Mouse (Mus musculus) G1E (cell line): Measurements from ENCODE around the gene Faf2. TPM values are rescaled to one million over a fixed set of nuclear protein-coding genes. Genes with fewer than 3 reads are reported as not detected.

ENCODE experiments used
- ATAC-seq: 2 replicates; pipeline ENCODE4 v1.8.0; 2016; ENCODE audit warnings: mild to moderate bottlenecking; ENCODE audit not compliant: insufficient number of reproducible peaks, poor library complexity, low FRiP score, severe bottlenecking; ENCODE audit errors: extremely low read depth
- DNase-seq: peaks from one replicate; pipeline ENCODE4 v3.0.0; 2012; ENCODE audit warnings: low spot score
- H3K27me3 ChIP-seq: 2 replicates; pipeline ENCODE4 v1.6.1; 2012; ENCODE audit warnings: mild to moderate bottlenecking, low read length, inconsistent platforms; ENCODE audit not compliant: insufficient read depth
- H3K36me3 ChIP-seq: replicated peaks from 2 replicates; pipeline ENCODE3; 2012; ENCODE audit warnings: mild to moderate bottlenecking, inconsistent platforms
- H3K4me1 ChIP-seq: 2 replicates; pipeline ENCODE4 v1.6.1; 2012; ENCODE audit warnings: low read depth, low read length, inconsistent platforms, mixed read lengths; ENCODE audit not compliant: insufficient read depth
- H3K4me3 ChIP-seq: 2 replicates; pipeline ENCODE4 v1.5.1; 2012; ENCODE audit warnings: low read depth, mild to moderate bottlenecking, inconsistent platforms, low read length, moderate library complexity, mixed read lengths
- H3K9me3 ChIP-seq: replicated peaks from 2 replicates; pipeline ENCODE4 v1.6.1; 2012; ENCODE audit warnings: inconsistent platforms
- CTCF ChIP-seq: IDR thresholded peaks from 2 replicates; pipeline ENCODE4 v1.5.1; 2012; ENCODE audit warnings: low read depth, low read length, inconsistent platforms, mixed read lengths
- GATA1 ChIP-seq: IDR thresholded peaks from 2 replicates; pipeline ENCODE4 v1.6.1; 2012; ENCODE audit warnings: borderline replicate concordance, low read length, inconsistent platforms, mixed read lengths
- GATA2 ChIP-seq: IDR thresholded peaks from 2 replicates; pipeline ENCODE4 v1.6.1; 2012; ENCODE audit warnings: low read depth, low read length, inconsistent platforms, borderline replicate concordance
- POLR2AphosphoS5 ChIP-seq: IDR thresholded peaks from 2 replicates; pipeline ENCODE4 v1.6.1; 2012; ENCODE audit warnings: low read depth, low read length, inconsistent platforms; ENCODE audit not compliant: insufficient replicate concordance
- TAL1 ChIP-seq: conservative IDR thresholded peaks from 2 replicates; pipeline ENCODE4 v1.6.1; 2012; ENCODE audit warnings: low read depth, low read length, inconsistent platforms, mixed read lengths
- polyA plus RNA-seq: library from polyadenylated mRNA; stranded (reverse); fragments of >175 nt; gene quantifications from 2 replicates; pipeline ENCODE4 v1.2.3, GENCODE M21; 2012
- total RNA-seq, 2 experiments: library from RNA; stranded (forward) in 1 of 2; stranded (reverse) in 1 of 2; fragments of 200-1000 nt in 1 of 2; fragments of >200 nt in 1 of 2; fragmentation: Nextera tagmentation in 1 of 2; gene quantifications; 2 replicates each; pipeline ENCODE4 v1.2.3; 2014 to 2017

Faf2 gene
- total and polyA plus RNA-seq, 3 experiments: 14.5 to 80.9 (median 47.9) TPM

- TF ChIP-seq CTCF (no peak), POLR2AphosphoS5 (no peak), GATA1 (no peak), GATA2 (no peak)
- H3K4me3 ChIP-seq: peak overlapping the region; percentile 85
- ATAC-seq: no peak
- no peak for DNase-seq
- peaks cover 71% of the 10 kb centered on the region for H3K36me3 ChIP-seq
- no peaks in the 10 kb centered on the region for H3K9me3 ChIP-seq
- H3K27me3 ChIP-seq: no peaks in the 10 kb centered on the region; the same call in 1 of the 2 replicates
- H3K4me1 ChIP-seq: peaks cover 75% of the 10 kb centered on the region
Observed at GRCm38 (mm10) chr13:54686139-54687053, 64.8 kb downstream of the Faf2 start.

- ATAC-seq (peak; percentile 52; the same call in 1 of the 2 replicates), DNase-seq (peak; percentile 84)
- H3K9me3 ChIP-seq: no peaks in the 10 kb centered on the region
- peak overlapping the region; percentile 85 for H3K4me3 ChIP-seq
- TF ChIP-seq GATA2 (no peak), CTCF (no peak), POLR2AphosphoS5 (no peak), GATA1 (no peak), TAL1 (no peak)
- peaks cover 75% of the 10 kb centered on the region for H3K4me1 ChIP-seq
- H3K27me3 ChIP-seq: no peaks in the 10 kb centered on the region; the same call in 1 of the 2 replicates
- peaks cover 70% of the 10 kb centered on the region for H3K36me3 ChIP-seq
Observed at GRCm38 (mm10) chr13:54687096-54687495, 65.5 kb downstream of the Faf2 start.

GRCm38 (mm10) chr13:54687575-54688424, 66.2 kb downstream of the Faf2 start:
- H3K9me3 ChIP-seq: no peaks in the 10 kb centered on the region
- H3K36me3 ChIP-seq: peaks cover 65% of the 10 kb centered on the region
- peak overlapping the region; percentile 85 for H3K4me3 ChIP-seq
- no peaks in the 10 kb centered on the region; the same call in 1 of the 2 replicates for H3K27me3 ChIP-seq
- DNase-seq (peak; percentile 88), ATAC-seq (peak; percentile 84)
- TF ChIP-seq CTCF (no peak), GATA1 (no peak), GATA2 (no peak), TAL1 (no peak), POLR2AphosphoS5 (no peak)
- peaks cover 75% of the 10 kb centered on the region for H3K4me1 ChIP-seq

- Histone ChIP-seq H3K4me3 (no peak overlapping the region), H3K27me3 (no peaks in the 10 kb centered on the region), H3K9me3 (no peaks in the 10 kb centered on the region), H3K4me1 (peaks cover 67% of the 10 kb centered on the region), H3K36me3 (peaks cover 41% of the 10 kb centered on the region)
- TF ChIP-seq GATA2: no peak
- no peak for TF ChIP-seq CTCF
- no peak for TF ChIP-seq GATA1
- no peak for TF ChIP-seq TAL1
- no peak for TF ChIP-seq POLR2AphosphoS5
- ATAC-seq (no peak), DNase-seq (no peak)
Observed at GRCm38 (mm10) chr13:54690151-54690740, 68.7 kb downstream of the Faf2 start.

GRCm38 (mm10) chr13:54691737-54692136, 70.2 kb downstream of the Faf2 start:
- ATAC-seq (no peak), DNase-seq (peak; percentile 54)
- no peaks in the 10 kb centered on the region for H3K9me3 ChIP-seq
- TF ChIP-seq GATA2 (no peak), GATA1 (no peak), TAL1 (no peak), POLR2AphosphoS5 (no peak), CTCF (no peak)
- peaks cover 52% of the 10 kb centered on the region for H3K4me1 ChIP-seq
- peaks cover 26% of the 10 kb centered on the region for H3K36me3 ChIP-seq
- no peaks in the 10 kb centered on the region for H3K27me3 ChIP-seq
- peak overlapping the region; percentile 99; the same call in 1 of the 2 replicates for H3K4me3 ChIP-seq
